Mouse (Mus musculus) forebrain, embryonic 16.5 days (tissue): ENCODE results near the gene Duox2. TPM values are rescaled to one million over a fixed set of nuclear protein-coding genes. Genes with fewer than 3 reads are reported as not detected.
A peak's percentile ranks its signal among the peaks of the same experiment; 100 is the strongest.

ENCODE experiments used
- ATAC-seq: fragments of 200-750 bp; cut with Nextera tagmentation; 2 replicates; pipeline ENCODE4 v1.8.0; 2017; ENCODE audit warnings: mild to moderate bottlenecking, moderate library complexity
- H3K27ac ChIP-seq: fragments of 300-500 bp; sonication (generic); 2 replicates; pipeline ENCODE4 v1.5.1; 2014; ENCODE audit warnings: low read length, control low read depth
- H3K27me3 ChIP-seq: fragments of 300-500 bp; sonication (generic); replicated peaks from 2 replicates; pipeline ENCODE4 v1.6.1; 2014; ENCODE audit warnings: low read length; ENCODE audit not compliant: control insufficient read depth, insufficient read depth
- H3K36me3 ChIP-seq: fragments of 300-500 bp; sonication (generic); 2 replicates; pipeline ENCODE4 v1.6.1; 2014; ENCODE audit not compliant: control insufficient read depth, insufficient read depth
- H3K4me1 ChIP-seq: fragments of 300-500 bp; sonication (generic); replicated peaks from 2 replicates; pipeline ENCODE4 v1.6.1; 2014; ENCODE audit warnings: low read length; ENCODE audit not compliant: control insufficient read depth, insufficient read depth
- H3K4me2 ChIP-seq: fragments of 300-500 bp; sonication (generic); 2 replicates; pipeline ENCODE4 v1.6.1; 2014; ENCODE audit warnings: mild to moderate bottlenecking, low read length, control low read depth
- H3K4me3 ChIP-seq: fragments of 300-500 bp; sonication (generic); replicated peaks from 2 replicates; pipeline ENCODE4 v1.5.1; 2014; ENCODE audit warnings: mild to moderate bottlenecking, low read length, control low read depth
- H3K9ac ChIP-seq: fragments of 300-500 bp; sonication (generic); replicated peaks from 2 replicates; pipeline ENCODE4 v1.6.1; 2014; ENCODE audit warnings: low read depth, low read length, control low read depth
- H3K9me3 ChIP-seq: fragments of 300-500 bp; sonication (generic); 2 replicates; pipeline ENCODE4 v1.6.1; 2016; ENCODE audit warnings: low read length; ENCODE audit not compliant: control insufficient read depth
- WGBS: fragments of 180-500 bp; shearing (Covaris S2); extraction: QIAGEN DNeasy Blood & Tissue Kit; methylation state at CpG from one replicate; pipeline ENCODE4 v1.1.7; 2014; 5-methylcytosine and 5-hydroxymethylcytosine counted together
- polyA plus RNA-seq: library from polyadenylated mRNA; unstranded; fragments of >200 nt; fragmentation: Nextera tagmentation; extraction: Ambion mirVana; gene quantifications from 2 replicates; pipeline ENCODE4 v1.2.1, GENCODE M21; 2015

Gene Duox2
- polyA plus RNA-seq, 1 experiment from 2014 or later, result not detected

- Histone ChIP-seq H3K4me1 (peaks cover 11% of the 10 kb centered on the region), H3K27me3 (peaks cover 32% of the 10 kb centered on the region), H3K27ac (no peak overlapping the region), H3K4me2 (no peak overlapping the region), H3K4me3 (no peak overlapping the region), H3K36me3 (no peaks in the 10 kb centered on the region), H3K9ac (no peak overlapping the region), H3K9me3 (no peaks in the 10 kb centered on the region)
- 0 out of 2 replicates have a peak, but pooled peaks have one; percentile 13 for ATAC-seq
- WGBS, result 44% methylated on average over 4 of the region's 4 CpGs
Observed at GRCm38 (mm10) chr2:122306184-122306583, 7.9 kb upstream of the Duox2 start.

GRCm38 (mm10) chr2:122305097-122305892 lies 7.0 kb upstream of the Duox2 start:
- H3K9me3 ChIP-seq, result no peaks in the 10 kb centered on the region
- no peak overlapping the region for H3K27ac ChIP-seq
- peaks cover 39% of the 10 kb centered on the region for H3K27me3 ChIP-seq
- H3K9ac ChIP-seq, result no peak overlapping the region
- H3K36me3 ChIP-seq, result no peaks in the 10 kb centered on the region
- no peak overlapping the region for H3K4me2 ChIP-seq
- no peak for ATAC-seq
- H3K4me1 ChIP-seq, result peaks cover 17% of the 10 kb centered on the region
- WGBS, result 86% methylated on average over 16 of the region's 16 CpGs
- no peak overlapping the region for H3K4me3 ChIP-seq

GRCm38 (mm10) chr2:122304544-122304943 lies 6.3 kb upstream of the Duox2 start:
- no peak for ATAC-seq
- H3K36me3 ChIP-seq, result no peaks in the 10 kb centered on the region
- no peaks in the 10 kb centered on the region for H3K9me3 ChIP-seq
- no peak overlapping the region for H3K27ac ChIP-seq
- H3K9ac ChIP-seq, result no peak overlapping the region
- peaks cover 47% of the 10 kb centered on the region for H3K27me3 ChIP-seq
- H3K4me2 ChIP-seq, result no peak overlapping the region
- peaks cover 17% of the 10 kb centered on the region for H3K4me1 ChIP-seq
- 88% methylated on average over 6 of the region's 6 CpGs for WGBS
- H3K4me3 ChIP-seq, result no peak overlapping the region

- no peaks in the 10 kb centered on the region for H3K9me3 ChIP-seq
- ATAC-seq, result peak; percentile 66
- H3K27ac ChIP-seq, result no peak overlapping the region
- no peak overlapping the region for H3K9ac ChIP-seq
- no peaks in the 10 kb centered on the region for H3K36me3 ChIP-seq
- no peak overlapping the region; the same call in 1 of the 2 replicates for H3K4me2 ChIP-seq
- H3K4me1 ChIP-seq, result peaks cover 30% of the 10 kb centered on the region
- H3K4me3 ChIP-seq, result no peak overlapping the region
- H3K27me3 ChIP-seq, result peaks cover 47% of the 10 kb centered on the region
- WGBS, result 12% methylated on average over 9 of the region's 9 CpGs
Observed at GRCm38 (mm10) chr2:122302574-122303241, 4.5 kb upstream of the Duox2 start.

- Histone ChIP-seq H3K9me3 (no peaks in the 10 kb centered on the region), H3K9ac (peak overlapping the region; percentile 54), H3K27me3 (peaks cover 53% of the 10 kb centered on the region), H3K36me3 (no peaks in the 10 kb centered on the region), H3K27ac (no peak overlapping the region), H3K4me3 (peak overlapping the region; percentile 53), H3K4me2 (peak overlapping the region; percentile 87), H3K4me1 (peaks cover 37% of the 10 kb centered on the region)
- ATAC-seq, result 0 out of 2 replicates have a peak, but pooled peaks have one; percentile 5
- 4% methylated on average over 23 of the region's 23 CpGs for WGBS
Observed at GRCm38 (mm10) chr2:122301921-122302573, 3.8 kb upstream of the Duox2 start.

- ATAC-seq, result peak; percentile 47
- H3K9me3 ChIP-seq, result no peaks in the 10 kb centered on the region
- H3K27ac ChIP-seq, result no peak overlapping the region
- H3K4me2 ChIP-seq, result peak overlapping the region; percentile 87
- H3K27me3 ChIP-seq, result peaks cover 53% of the 10 kb centered on the region
- no peaks in the 10 kb centered on the region for H3K36me3 ChIP-seq
- H3K9ac ChIP-seq, result peak overlapping the region; percentile 54
- peaks cover 37% of the 10 kb centered on the region for H3K4me1 ChIP-seq
- under 1% methylated on average over 48 of the region's 48 CpGs for WGBS
- peak overlapping the region; percentile 53 for H3K4me3 ChIP-seq
Observed at GRCm38 (mm10) chr2:122301081-122301920, 3.1 kb upstream of the Duox2 start.

GRCm38 (mm10) chr2:122300656-122301020 lies 2.4 kb upstream of the Duox2 start:
- 4% methylated on average over 14 of the region's 14 CpGs for WGBS
- Histone ChIP-seq H3K9ac (no peak overlapping the region), H3K27ac (no peak overlapping the region), H3K27me3 (peaks cover 57% of the 10 kb centered on the region), H3K4me3 (no peak overlapping the region; the same call in 1 of the 2 replicates), H3K36me3 (no peaks in the 10 kb centered on the region), H3K9me3 (no peaks in the 10 kb centered on the region), H3K4me1 (peaks cover 37% of the 10 kb centered on the region), H3K4me2 (peak overlapping the region; percentile 87)
- ATAC-seq, result no peak

DNA sequence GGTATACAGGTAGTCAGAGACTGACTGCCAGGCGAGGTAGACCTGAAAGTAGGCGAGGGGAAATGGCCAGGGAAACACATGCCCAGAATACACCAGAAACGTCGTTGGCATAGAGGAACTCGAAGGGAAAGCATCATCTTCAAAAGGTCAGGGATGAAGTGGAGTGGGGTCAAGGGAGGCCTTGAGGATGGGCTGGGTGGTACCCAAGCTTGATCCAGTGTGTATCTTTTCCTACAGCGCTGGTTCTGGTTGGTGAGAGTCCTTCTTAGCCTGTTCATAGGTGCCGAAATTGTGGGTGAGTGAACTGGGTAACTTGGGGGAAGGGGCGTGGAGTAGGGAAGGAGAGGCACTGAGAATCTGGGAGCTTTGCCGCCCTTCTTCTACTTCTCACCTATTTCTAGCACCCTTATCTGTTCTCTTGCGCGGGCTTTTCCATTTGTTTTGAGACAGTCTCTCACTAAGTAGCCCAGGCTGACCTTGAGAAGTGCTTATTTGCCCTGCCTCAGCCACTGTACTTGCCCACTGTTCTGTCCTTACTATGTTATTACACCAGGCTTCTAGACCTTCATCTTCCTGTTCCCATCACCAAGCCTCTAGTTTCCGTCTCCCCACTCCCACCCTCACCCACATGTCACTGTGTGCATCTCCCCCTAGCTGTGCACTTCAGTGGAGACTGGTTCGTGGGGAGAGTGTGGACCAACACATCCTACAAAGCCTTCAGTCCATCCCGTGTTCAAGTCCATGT lies 1.8 kb upstream of the Duox2 start:
- Histone ChIP-seq H3K9ac (no peak overlapping the region), H3K27me3 (peaks cover 62% of the 10 kb centered on the region), H3K4me1 (peaks cover 37% of the 10 kb centered on the region), H3K9me3 (no peaks in the 10 kb centered on the region), H3K27ac (no peak overlapping the region), H3K4me3 (no peak overlapping the region), H3K4me2 (no peak overlapping the region), H3K36me3 (no peaks in the 10 kb centered on the region)
- no peak for ATAC-seq
- WGBS, result 9% methylated on average over 14 of the region's 14 CpGs
